Mouse (Mus musculus): ENCODE results near the gene Pkig.

Pkig gene

GRCm38 (mm10) chr2:163710606-163711159 lies 52.5 kb downstream of the Pkig start:
- no peak for DNase-seq (ENCODE audit: low read depth)

DNA sequence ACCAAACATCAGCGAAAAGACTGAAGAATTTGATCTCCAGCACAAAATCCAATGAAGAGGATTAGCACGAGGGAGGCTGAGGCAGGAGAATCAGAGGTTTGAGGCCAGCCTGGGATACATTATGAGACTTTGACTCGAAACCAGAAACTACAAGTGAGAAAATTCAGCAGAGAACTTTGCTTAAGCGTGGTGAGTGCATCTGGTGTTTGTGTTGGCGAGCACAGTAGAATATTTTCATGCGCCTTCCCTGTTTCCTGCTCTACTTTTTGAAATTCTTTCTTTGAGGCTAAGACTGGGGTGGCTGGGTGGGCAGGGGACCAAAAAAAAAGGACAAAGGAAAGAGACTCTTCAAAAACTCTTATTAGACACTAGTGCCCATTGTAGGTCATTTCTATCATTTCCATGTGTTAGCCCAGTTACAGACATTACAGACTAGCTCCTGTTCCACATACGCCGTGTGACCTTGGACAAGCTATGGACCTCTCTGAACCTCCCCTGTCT lies 53.2 kb downstream of the Pkig start:
- no peak for DNase-seq (ENCODE audit: low read depth)

DNA sequence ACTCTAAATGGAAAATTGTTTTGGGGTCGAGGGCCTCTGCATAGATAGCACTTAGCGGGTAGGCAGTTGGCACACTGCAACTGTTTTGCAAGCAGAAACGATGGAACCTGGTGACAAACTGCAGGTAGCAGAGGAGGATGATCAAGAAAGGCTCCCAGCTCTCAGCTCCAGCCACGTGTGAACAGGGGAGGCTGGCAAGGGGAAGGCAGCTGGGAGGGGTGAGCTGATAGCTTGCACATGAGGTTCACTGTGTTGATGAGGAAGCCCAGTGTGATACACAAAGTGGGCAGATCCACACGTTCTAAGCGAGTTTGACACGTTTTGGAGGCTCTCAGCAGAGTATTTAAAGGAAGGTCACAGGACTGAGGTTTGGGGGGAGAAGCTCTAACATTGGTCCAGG lies 54.3 kb downstream of the Pkig start:
- no peak for DNase-seq (ENCODE audit: low read depth)

DNA sequence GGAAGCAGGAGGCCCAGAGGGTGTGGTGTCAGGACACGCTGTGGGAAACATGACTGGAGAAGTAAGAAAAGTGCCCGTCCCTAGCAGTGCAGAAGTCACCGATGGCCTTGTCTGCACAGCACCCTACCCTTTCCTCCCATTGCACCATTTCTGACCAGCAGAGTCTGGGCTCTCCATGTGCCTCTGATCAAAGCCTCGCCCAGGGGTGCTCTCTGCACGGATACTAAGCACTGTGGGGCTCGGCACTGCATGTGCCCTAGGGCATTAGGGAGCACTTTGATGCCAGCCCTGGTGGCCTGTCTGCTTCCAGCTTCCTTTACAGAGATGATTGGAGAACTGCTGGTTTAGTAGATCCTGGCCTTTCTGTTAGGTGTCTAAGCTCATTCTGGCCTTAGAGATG lies 54.7 kb downstream of the Pkig start:
- no peak for DNase-seq (ENCODE audit: low read depth)

DNA sequence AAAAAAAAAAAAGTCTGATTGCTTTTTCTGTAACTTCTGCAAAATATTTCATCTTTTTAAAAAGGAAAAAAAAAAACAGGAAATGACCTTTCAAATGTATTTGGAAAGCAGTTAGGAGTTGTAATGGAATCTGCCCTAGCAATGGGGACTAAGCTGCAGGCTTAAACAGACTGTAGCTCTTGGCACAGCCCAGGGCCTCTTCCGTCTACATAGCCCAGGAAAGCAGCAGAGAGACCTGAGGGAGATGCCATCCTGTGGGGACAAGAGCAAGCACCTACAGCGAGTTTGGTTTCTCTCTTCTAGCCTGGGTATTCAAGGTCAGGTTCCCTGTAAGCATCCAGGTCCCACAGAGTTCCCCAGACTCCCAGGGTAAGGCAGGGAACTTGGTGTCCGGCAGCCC lies 55.2 kb downstream of the Pkig start:
- DNase-seq (ENCODE audit: low read depth), result no peak

DNA sequence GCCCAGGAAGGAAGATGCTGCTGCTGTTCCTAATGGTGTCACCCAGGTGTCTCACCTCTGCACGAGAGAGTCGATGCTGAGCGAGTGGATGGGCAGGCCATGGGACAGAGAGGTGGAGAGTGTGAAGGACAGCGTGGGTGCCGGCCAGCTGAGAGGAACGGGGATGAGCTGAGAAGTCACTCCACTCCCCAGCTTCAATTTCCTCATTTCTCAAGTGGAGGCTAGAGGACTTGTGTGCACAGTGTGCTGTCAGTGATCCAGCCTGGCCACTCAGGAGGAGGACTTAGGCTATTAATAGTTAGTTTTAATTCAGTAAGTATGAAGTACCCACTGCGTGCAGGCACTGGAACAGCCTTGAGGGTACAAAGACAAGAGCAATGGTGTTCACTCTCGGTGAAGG lies 58.3 kb downstream of the Pkig start:
- DNase-seq (ENCODE audit: low read depth), result no peak

DNA sequence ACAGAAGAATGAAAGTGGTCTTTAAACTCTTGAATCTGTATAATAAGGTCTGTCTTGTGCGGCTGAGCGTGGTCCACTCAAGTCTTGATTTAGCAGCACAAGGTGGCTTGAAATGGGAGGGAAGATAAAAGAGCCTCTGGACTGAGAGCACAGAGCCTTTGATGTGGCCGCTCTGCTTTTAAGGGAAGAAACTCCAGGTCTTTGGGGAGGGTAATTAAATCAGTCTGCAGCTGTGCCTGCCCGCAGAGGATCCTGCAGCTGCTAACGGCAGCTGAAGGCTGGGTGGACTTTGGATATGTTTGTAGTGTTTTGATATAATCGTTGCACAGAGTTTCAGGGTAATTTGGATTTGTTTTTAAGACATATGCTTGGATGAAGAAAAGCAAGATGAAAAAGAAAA lies 58.7 kb downstream of the Pkig start:
- DNase-seq (ENCODE audit: low read depth), result no peak

DNA sequence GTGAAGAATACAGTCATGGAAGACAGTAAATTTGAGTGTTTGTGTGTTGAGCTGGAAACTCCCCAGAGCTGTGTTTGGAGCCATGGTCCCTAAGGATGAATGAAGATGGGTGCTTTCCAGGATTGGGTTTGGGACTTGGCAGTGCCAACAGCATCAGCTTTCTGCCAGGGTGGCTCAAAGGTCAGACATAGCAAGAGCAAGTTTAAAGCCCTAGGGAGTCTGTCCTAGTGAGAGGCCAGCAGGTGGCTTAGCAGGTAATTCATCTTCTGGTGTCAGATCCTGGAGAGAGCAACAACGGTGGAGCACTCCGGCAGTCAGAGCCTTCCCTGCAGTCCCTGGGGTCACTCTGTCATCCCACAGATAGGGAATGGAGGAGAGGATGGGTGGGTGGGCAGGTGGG lies 60.3 kb downstream of the Pkig start:
- DNase-seq (ENCODE audit: low read depth), result no peak

DNA sequence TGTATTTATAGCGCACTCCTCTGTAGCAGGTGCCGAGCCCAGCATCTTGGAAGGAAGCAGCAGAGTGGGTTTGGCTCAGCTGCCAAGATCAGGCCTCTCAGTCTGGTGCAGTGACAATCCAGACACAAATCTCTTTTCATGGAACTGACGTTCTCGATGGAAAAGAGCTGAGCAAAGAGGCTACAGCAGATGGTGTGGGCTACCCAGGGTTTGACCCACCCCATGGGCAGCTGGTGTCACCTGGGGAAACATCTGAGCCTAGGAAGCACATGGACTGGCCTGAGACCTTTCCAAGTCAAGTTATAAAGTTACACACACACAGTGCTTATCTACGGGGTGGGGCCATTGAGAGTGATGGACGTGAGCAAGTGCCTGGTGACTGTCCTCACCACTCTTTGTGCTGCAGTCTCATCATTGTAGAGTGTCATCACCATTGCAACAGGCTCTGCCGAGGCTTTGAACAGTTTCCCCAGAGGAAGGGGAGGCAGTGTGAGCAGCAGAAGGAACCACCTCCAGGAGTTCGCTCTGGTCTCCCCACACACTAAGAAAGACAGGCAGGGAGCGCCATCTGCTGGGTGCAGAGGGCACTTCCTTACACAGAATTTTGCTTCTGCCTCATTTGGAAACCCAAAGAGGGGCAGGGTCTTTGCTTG lies 60.9 kb downstream of the Pkig start:
- DNase-seq (ENCODE audit: low read depth), result peak; percentile 91

DNA sequence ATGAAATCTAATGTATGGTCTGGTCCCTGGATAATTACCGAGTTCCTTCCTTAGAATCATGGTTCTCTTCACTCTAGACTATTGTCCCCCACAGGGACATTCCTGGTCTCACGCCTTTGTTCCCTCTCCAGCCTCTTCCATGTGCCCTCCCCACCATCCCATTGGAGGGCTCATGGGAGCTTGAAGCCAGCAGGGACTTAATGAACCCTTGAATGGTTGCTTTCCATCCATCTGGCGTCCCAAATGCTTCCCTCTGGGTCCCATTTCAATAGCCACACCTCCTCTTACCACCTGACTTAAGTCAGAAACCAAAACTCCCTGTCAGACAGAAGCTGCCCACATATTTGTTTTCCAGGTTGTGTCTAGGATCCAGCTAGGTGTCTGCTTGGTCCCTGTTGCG lies 61.4 kb downstream of the Pkig start:
- DNase-seq (ENCODE audit: low read depth), result no peak

GRCm38 (mm10) chr2:163722550-163722949 lies 64.4 kb downstream of the Pkig start:
- DNase-seq (ENCODE audit: low read depth), result peak; percentile 34

DNA sequence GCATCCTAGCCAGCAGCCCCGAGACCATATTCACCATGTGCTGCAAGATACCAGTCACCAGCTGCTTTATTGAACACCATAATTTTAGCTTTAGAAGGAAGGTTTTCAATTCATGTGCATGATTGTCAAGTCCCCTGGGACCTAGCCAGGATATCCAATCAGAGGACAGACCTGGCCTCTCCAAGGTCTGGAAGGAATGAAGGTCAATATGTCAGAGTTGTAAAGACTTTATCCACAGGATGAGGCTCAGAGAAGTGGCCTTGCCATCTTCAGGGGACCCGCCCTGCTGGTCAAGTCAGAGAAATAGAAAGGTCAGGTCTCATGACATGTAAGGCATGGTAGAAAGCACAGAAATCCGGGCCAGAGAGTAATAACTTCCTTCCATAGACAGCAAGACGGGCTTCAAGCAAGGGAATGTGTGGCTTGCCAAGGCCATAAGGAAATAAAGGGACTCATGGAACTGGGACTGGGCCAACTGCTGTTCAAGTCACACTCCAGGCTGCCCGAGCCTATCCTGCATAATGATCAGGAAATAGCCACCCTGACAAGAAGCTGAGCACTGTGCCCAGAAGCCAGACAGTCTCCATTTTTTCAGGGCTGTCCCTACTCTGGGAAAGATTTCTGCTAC lies 68.7 kb downstream of the Pkig start:
- no peak for DNase-seq (ENCODE audit: low read depth)

DNA sequence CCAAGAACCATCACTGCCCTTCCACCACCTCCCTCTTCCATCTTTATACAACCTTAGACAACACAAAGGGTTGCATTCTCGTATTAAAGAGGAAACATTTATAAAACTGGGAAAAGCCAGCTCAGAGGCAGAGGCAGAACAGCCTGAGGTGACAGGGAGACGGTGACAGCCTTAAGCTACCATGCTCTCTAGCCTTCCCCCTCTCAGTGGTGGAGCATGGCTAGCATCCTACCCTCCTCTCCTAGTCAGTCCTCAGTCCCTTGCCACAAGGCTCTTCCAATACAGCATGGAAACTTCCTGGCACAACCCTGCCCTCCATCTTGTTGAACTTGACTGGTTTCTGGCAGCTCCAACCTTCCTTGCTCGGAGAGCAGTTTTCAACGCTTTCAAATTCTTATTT lies 70.1 kb downstream of the Pkig start:
- no peak for DNase-seq (ENCODE audit: low read depth)

DNA sequence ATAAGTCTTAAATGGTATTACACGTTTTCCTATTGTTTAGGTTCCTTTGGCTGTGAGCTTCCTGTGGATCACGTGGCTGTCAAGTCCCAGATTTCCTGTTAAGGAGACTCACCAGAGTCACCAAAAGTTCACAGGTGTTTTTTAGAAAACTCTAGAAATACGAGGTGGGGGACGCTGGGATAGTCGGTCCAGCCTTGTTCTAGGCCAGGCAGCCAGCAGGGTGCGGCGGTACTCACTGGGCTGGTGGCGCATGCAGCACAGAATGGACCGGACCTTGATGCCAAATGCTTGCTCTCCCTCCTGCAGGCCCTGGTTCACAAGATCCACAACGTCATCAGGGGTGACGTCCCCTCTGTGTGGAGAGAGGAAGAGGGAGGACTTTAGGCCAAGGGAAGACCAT lies 73.8 kb downstream of the Pkig start:
- no peak for DNase-seq (ENCODE audit: low read depth)

GRCm38 (mm10) chr2:163735163-163735562 lies 77.0 kb downstream of the Pkig start:
- DNase-seq (ENCODE audit: low read depth), result no peak

DNA sequence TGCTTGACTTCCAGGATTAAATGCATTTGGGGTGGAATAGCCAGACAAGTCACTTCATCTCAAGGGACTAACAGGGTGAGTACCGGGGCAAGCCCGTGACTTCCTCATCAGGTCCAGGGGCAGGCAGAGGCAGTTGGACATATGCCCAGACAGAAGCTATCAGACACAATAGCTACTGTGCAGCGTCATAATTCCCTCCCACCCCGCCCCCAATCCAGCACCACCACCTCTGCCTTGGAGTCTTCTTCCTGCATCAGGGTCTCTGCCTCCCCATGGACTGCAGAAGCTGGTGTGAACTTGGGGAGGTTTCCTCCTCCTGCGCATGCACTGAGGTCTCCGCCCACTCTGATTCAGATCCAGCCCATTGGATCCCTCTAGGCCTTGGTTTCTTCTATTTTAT lies 77.8 kb downstream of the Pkig start:
- DNase-seq (ENCODE audit: low read depth), result no peak

DNA sequence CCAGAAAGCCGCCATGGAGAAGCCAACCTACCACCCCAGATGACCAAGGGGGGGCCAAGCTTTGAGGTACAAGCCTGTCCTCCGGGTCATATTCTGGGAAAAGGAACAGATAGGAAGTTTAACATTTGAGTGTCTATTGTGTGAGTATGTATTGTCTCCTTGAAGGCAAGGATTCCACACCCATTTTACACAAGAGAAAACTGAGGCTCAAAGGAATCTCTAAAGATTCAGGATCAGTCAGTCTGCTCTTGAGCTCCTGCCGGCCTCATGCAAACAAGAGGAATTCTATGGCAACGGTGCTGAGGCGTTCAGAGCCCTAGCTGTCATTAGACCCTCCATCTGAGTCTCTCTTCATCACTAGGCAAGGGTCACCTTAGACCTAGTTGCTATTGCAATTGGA lies 84.5 kb downstream of the Pkig start:
- DNase-seq (ENCODE audit: low read depth), result no peak

DNA sequence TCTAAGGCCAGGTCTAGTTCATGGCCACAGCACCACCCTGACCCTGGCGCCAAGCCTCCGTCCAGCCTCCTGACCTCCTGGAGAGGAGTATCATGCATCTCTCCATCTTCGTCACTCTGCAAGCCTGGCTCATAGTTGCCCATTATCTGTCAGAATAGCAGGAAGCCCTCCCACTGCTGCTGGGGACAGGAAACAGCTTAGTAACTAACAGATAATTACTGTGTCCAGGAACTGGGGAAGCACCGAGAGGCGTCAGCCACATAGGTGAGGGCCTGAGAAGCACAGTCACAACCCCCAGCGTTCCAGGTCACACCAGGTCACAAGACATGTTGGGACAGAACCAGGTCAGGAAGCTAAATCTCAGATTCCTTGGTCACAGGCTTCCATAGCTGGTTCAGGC lies 85.2 kb downstream of the Pkig start:
- no peak for DNase-seq (ENCODE audit: low read depth)

GRCm38 (mm10) chr2:163744801-163745570 lies 86.8 kb downstream of the Pkig start:
- no peak for DNase-seq (ENCODE audit: low read depth)

DNA sequence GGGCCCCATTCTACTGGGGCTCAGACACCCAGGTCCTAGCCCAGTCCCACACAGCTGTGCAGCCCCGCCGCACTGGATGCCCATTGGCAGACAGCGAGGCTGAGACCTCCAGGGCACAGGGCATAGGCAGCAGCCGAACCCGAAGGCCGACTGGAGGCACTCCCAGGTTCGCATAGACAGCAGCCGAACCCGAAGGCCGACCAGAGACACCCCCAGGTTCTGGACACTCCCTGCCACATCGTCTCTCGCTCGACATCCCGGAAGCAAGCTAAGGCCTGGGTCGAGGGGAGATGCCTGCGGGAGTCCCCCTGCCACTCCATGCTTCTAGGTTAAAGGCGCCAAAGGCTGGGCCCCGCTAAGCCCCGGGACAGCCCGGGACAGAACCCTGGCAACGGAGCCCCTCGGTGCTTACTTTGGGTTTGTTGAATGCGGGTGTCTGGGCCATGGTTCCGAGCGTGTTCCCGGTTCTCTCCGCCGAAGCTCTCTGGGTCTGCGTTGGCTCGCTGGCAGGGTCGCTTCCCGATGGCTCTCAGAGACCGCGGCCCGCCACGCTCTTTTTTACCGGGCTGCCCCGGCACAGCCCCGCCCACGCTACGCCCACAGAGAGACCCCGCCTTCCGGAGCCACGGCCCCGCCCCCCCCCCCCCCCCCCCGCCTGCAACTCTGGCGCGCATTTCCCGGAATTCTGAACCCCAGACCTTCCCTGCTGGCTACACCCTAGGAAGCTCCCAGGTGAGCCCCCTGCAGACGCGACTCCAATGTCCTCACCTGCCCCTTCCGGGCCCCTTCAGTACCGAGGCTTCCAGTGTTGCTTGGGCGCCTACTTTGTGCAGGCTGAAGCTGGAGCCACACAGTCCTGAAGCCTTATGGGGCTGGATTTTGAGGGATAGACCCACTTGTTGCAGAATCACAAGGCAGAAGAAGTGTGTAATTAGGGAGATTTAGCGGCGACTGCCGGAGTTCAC lies 91.7 kb downstream of the Pkig start, which contains the start of gene Ada:
Ada (minus strand) TSS at position 593 of the 965 bp plus-strand sequence.
- peak; percentile 65 for DNase-seq (ENCODE audit: low read depth)

GRCm38 (mm10) chr2:163754228-163754627 lies 96.0 kb downstream of the Pkig start:
- no peak for DNase-seq (ENCODE audit: low read depth)

DNA sequence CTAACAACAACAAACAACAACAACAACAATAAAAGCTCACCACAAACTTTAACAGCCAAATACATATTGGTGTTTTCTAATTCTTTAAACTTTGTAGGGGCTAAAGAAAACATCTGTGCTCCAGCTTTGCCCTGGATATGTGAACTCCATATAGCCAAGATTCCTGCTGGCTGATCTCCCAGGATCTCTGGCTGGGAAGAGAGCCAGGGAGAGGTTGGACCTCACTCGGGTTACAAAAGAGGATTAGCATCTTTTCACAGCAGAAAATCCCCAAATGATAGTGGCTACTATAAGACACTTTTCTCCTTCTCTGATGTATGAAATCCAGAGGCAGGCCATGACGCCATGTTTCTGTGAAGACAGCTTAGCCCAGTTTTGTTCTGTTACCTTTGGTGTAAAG lies 98.5 kb downstream of the Pkig start:
- peak; percentile 96 for DNase-seq (ENCODE audit: low read depth)

All from NIH3T3 (cell line).